Mouse (Mus musculus) midbrain, embryonic 11.5 days (tissue): ENCODE measurements around the gene Fmnl2. TPM values are rescaled to one million over a fixed set of nuclear protein-coding genes. Genes with fewer than 3 reads are reported as not detected.
A peak's percentile ranks its signal among the peaks of the same experiment; 100 is the strongest.

ENCODE experiments used
- ATAC-seq: fragments of 200-750 bp; cut with Nextera tagmentation; 2 replicates; pipeline ENCODE4 v1.8.0; 2017; ENCODE audit warnings: moderate TSS enrichment, moderate library complexity; ENCODE audit not compliant: low FRiP score
- DNase-seq: peaks from one replicate; pipeline ENCODE4 v3.0.0; 2015; ENCODE audit warnings: low spot score; ENCODE audit errors: missing footprints
- H3K27ac ChIP-seq: fragments of 300-500 bp; sonication (generic); 2 replicates; pipeline ENCODE4 v1.5.1; 2014; ENCODE audit warnings: low read depth, low read length
- H3K27me3 ChIP-seq: fragments of 300-500 bp; sonication (generic); 2 replicates; pipeline ENCODE4 v1.6.1; 2014; ENCODE audit warnings: mild to moderate bottlenecking, low read length, moderate library complexity, mixed read lengths; ENCODE audit not compliant: control insufficient read depth, insufficient read depth
- H3K36me3 ChIP-seq: fragments of 300-500 bp; sonication (generic); 2 replicates; pipeline ENCODE4 v1.6.1; 2014; ENCODE audit warnings: mild to moderate bottlenecking, low read length, moderate library complexity, mixed read lengths; ENCODE audit not compliant: control insufficient read depth, insufficient read depth
- H3K4me1 ChIP-seq: fragments of 300-500 bp; sonication (generic); 2 replicates; pipeline ENCODE4 v1.6.1; 2014; ENCODE audit warnings: low read length; ENCODE audit not compliant: control insufficient read depth, insufficient read depth
- H3K4me2 ChIP-seq: fragments of 300-500 bp; sonication (generic); 2 replicates; pipeline ENCODE4 v1.6.1; 2014; ENCODE audit warnings: mild to moderate bottlenecking, moderate library complexity
- H3K4me3 ChIP-seq: fragments of 300-500 bp; sonication (generic); 2 replicates; pipeline ENCODE4 v1.5.1; 2014; ENCODE audit warnings: low read depth, low read length
- H3K9ac ChIP-seq: fragments of 300-500 bp; sonication (generic); 2 replicates; pipeline ENCODE4 v1.6.1; 2014; ENCODE audit warnings: low read length
- H3K9me3 ChIP-seq: fragments of 300-500 bp; sonication (generic); 2 replicates; pipeline ENCODE4 v1.6.1; 2016; ENCODE audit warnings: low read length; ENCODE audit not compliant: control insufficient read depth
- WGBS: fragments of 180-500 bp; shearing (Covaris S2); extraction: QIAGEN DNeasy Blood & Tissue Kit; methylation state at CpG from one replicate; pipeline ENCODE4 v1.1.7; 2014; 5-methylcytosine and 5-hydroxymethylcytosine counted together
- polyA plus RNA-seq: library from polyadenylated mRNA; unstranded; fragments of >200 nt; fragmentation: Nextera tagmentation; extraction: Ambion mirVana; gene quantifications from 2 replicates; pipeline ENCODE4 v1.2.1, GENCODE M21; 2014

Fmnl2 gene
- polyA plus RNA-seq, 1 experiment from 2014 or later: 9.4 TPM

DNA sequence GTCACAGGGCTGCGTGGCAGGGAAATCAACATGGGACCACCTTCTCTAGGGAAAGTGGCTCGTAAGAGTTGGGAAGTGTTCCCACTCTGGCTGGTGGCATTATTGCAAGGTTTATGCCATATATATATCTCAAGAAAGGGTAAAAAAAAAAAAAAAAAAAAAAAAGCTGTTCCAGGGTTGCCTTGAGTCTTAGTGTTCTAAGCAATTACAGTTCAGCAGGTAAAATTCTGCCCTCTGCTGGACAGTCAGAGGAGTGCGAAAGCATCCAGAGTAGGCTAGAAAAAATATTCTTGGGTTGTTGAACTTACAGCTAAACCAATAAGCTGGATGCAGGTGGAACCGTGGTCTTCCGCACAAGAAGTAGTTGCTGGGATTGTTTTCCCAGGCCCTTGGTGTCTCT lies 264.1 kb downstream of the Fmnl2 start:
- DNase-seq: peak; percentile 90
- Histone ChIP-seq H3K4me2 (no peak overlapping the region), H3K9ac (no peak overlapping the region), H3K4me3 (no peak overlapping the region), H3K27me3 (no peaks in the 10 kb centered on the region), H3K9me3 (no peaks in the 10 kb centered on the region), H3K27ac (no peak overlapping the region), H3K36me3 (peaks cover 11% of the 10 kb centered on the region), H3K4me1 (no peaks in the 10 kb centered on the region)
- WGBS: 77% methylated on average over 5 of the region's 5 CpGs
- ATAC-seq: peak; percentile 30; the same call in 1 of the 2 replicates

DNA sequence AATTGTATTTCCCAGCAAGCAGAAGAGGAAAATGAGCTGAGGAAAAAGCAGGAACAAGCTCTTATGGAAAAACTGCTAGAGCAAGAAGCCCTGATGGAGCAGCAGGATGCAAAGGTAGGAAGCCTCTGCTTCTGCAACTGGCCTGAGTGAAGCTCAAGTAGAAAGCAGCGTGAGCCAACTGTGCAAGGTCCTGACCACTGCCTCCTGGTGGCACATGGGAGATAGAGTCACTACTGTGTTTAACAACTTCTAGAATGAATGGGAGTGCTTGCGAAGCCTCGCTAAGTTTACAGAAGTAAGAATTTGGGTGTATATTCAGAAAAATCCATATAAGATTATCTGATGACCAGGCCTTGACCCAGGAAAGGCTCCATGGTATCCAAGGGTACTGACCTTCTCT lies 268.3 kb downstream of the Fmnl2 start:
- H3K9ac ChIP-seq: no peak overlapping the region
- no peak overlapping the region for H3K4me2 ChIP-seq
- no peak overlapping the region for H3K27ac ChIP-seq
- H3K4me1 ChIP-seq: no peaks in the 10 kb centered on the region
- H3K36me3 ChIP-seq: peaks cover 7% of the 10 kb centered on the region
- WGBS: 87% methylated on average over 3 of the region's 3 CpGs
- ATAC-seq (no peak), DNase-seq (no peak)
- H3K4me3 ChIP-seq: no peak overlapping the region
- no peaks in the 10 kb centered on the region for H3K9me3 ChIP-seq
- no peaks in the 10 kb centered on the region for H3K27me3 ChIP-seq

DNA sequence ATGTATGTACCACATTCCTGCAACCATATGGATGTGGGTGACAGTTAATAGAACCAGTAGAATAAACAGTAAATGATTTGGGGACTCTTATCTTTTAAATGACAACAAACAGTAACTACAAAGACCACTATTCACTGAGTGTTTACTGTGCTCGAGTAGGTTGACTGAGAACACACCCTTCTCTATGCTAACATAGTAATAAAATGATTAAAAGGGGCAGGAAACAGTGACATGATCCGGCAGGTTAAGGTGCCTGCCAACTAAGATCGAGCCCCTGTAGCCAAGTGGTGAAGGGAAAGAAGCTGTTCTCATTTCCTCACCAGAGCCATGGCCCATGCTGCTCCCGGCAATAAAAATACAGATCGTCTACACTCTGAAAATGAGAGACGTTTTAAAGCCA lies 271.4 kb downstream of the Fmnl2 start:
- Histone ChIP-seq H3K9me3 (no peaks in the 10 kb centered on the region), H3K4me2 (no peak overlapping the region), H3K27me3 (no peaks in the 10 kb centered on the region), H3K27ac (no peak overlapping the region), H3K4me1 (no peaks in the 10 kb centered on the region), H3K9ac (no peak overlapping the region), H3K4me3 (no peak overlapping the region), H3K36me3 (peaks cover 7% of the 10 kb centered on the region)
- DNase-seq (no peak), ATAC-seq (no peak)
- WGBS: 92% methylated on average over 6 of the region's 6 CpGs

DNA sequence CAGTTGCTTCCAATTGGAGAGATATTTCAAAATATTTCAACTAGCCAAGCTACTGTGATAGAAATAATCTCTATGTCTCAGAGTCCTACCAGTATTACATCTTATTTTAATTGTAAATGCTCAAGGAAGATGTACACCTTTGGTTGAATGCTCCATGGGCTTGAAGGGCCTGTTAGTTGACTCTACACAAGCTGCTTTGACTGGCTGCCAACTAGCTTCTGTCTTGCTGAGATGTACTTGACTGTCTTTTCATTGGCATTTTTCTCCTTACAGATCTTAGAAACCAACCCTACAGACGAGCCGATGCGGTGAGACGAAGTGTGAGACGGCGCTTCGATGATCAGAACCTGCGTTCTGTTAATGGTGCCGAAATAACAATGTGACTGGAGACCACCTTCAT lies 273.9 kb downstream of the Fmnl2 start:
- Histone ChIP-seq H3K9me3 (no peaks in the 10 kb centered on the region), H3K27ac (no peak overlapping the region), H3K4me2 (no peak overlapping the region), H3K36me3 (no peaks in the 10 kb centered on the region), H3K4me1 (no peaks in the 10 kb centered on the region), H3K27me3 (no peaks in the 10 kb centered on the region), H3K4me3 (no peak overlapping the region), H3K9ac (no peak overlapping the region)
- 96% methylated on average over 9 of the region's 9 CpGs for WGBS
- DNase-seq (no peak), ATAC-seq (no peak)

DNA sequence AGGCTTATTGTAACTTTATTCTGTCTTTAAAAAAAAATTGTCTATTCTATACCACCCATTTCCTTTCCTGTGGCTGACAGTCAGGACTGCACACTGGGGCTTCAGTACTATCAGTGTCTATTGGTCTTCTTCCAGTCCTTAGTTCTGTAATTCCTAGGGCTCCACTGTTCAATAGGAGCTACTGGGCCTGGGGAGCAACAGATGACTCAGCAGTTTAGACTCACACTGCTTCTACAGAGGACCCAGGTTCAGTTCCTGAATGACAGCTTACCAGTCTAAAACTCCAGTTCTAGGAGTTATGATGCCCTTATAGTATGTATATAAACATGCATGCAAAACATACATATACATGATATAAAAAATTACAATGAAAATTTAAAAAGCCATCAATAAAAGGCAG lies 289.2 kb downstream of the Fmnl2 start:
- Histone ChIP-seq H3K4me1 (no peaks in the 10 kb centered on the region), H3K27me3 (no peaks in the 10 kb centered on the region), H3K9ac (no peak overlapping the region), H3K27ac (no peak overlapping the region), H3K4me2 (no peak overlapping the region), H3K4me3 (no peak overlapping the region), H3K36me3 (peaks cover 9% of the 10 kb centered on the region; the same call in 1 of the 2 replicates), H3K9me3 (no peaks in the 10 kb centered on the region)
- DNase-seq (no peak), ATAC-seq (no peak)

DNA sequence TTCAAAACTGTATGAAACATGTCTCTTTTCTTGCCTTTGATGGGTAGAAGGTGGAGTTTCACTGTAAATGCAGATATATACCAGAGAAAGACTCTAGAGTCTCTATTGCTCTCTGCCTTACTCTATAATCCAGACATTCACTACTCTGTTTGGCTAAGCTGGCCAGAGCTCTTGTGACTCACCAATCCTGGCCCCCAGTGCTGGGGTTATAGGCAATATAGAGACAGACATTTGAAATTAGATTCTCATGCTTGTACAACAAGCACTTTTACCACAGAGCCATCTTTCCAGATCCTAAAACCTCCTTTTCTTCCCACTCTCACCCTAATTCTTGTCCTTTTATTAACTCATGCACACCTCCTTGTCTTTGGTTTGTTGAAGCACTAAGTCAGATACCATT lies 316.3 kb downstream of the Fmnl2 start:
- DNase-seq: peak; percentile 51
- Histone ChIP-seq H3K9ac (no peak overlapping the region), H3K4me2 (no peak overlapping the region), H3K36me3 (peaks cover 7% of the 10 kb centered on the region; the same call in 1 of the 2 replicates), H3K27me3 (no peaks in the 10 kb centered on the region), H3K9me3 (no peaks in the 10 kb centered on the region), H3K4me3 (no peak overlapping the region), H3K27ac (no peak overlapping the region), H3K4me1 (no peaks in the 10 kb centered on the region)
- ATAC-seq: no peak

DNA sequence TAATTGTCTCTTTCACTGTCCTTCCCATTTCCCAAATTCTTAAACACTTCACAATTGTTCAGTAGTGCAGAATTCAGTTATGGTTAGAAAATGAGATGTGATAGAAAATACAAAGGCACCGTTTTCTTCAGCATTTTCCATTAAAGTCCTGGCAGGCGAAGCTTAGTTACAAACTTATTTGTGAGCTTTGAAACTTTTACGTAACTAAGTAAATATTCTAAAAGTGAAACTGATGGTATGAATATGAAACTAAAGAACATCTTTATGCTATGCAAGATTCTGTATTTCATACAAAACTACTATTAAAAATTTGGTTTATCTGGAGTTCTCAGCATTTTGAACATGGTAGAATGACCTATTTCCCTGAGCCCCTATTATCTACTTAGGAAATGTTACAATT lies 321.3 kb downstream of the Fmnl2 start:
- H3K27me3 ChIP-seq: no peaks in the 10 kb centered on the region
- H3K36me3 ChIP-seq: peaks cover 3% of the 10 kb centered on the region; the same call in 1 of the 2 replicates
- H3K4me1 ChIP-seq: no peaks in the 10 kb centered on the region
- 92% methylated on average over 3 of the region's 3 CpGs for WGBS
- no peak overlapping the region for H3K4me3 ChIP-seq
- H3K9ac ChIP-seq: no peak overlapping the region
- no peak for ATAC-seq
- H3K4me2 ChIP-seq: no peak overlapping the region
- no peak overlapping the region for H3K27ac ChIP-seq
- DNase-seq: no peak
- no peaks in the 10 kb centered on the region for H3K9me3 ChIP-seq

DNA sequence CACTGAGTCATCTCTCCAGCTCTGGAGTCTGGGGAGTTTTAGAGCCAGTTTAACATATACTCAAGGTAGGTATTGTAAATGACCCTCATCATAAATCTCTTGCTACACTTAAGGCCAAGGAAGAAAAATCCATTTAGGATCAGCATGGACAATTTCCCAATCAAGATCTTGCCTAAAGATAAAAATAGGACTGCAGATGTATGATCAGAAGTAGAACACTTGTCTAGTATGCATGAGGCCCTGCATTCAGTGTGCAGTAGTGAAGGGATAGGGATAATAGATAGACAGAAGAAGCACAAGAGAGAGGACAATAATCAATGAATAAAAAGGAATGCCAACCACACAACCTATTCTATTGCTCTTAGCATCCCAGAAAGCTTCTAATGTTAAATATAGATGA lies 322.2 kb downstream of the Fmnl2 start:
- no peaks in the 10 kb centered on the region for H3K27me3 ChIP-seq
- H3K27ac ChIP-seq: no peak overlapping the region
- peaks cover 3% of the 10 kb centered on the region; the same call in 1 of the 2 replicates for H3K36me3 ChIP-seq
- H3K4me1 ChIP-seq: no peaks in the 10 kb centered on the region
- ATAC-seq (no peak), DNase-seq (no peak)
- H3K9me3 ChIP-seq: no peaks in the 10 kb centered on the region
- no peak overlapping the region for H3K4me3 ChIP-seq
- no peak overlapping the region for H3K9ac ChIP-seq
- H3K4me2 ChIP-seq: no peak overlapping the region
